Mouse (Mus musculus): ENCODE measurements around the gene Mta3. TPM values are rescaled to one million over a fixed set of nuclear protein-coding genes. Genes with fewer than 3 reads are reported as not detected.

Gene Mta3
- polyA plus RNA-seq, 1 experiment: 162 TPM

DNA sequence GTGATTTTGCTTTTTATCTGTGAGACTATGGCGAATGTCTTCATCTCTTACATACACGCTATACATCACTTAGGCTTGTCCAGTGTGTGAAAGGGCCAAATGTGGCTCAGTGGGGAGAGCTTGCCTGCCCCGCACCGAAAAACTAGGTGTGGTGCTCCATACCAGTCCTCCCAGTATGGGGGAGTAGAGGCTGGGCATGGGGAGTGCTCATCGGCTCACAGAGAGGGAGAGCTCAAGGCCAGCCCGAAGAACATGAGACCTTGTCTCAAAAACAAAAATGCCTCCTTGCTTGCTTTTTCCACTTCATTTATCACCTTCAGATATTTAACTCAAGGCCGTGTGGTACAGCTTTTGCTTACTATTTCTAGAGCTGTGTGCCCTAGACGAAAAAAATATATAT is 4.7 kb downstream of the Mta3 start:
- no peak overlapping the region for H3K27ac ChIP-seq (ENCODE audit: insufficient read depth, low read length)
- H3K9ac ChIP-seq (ENCODE audit: low read depth, poor library complexity, severe bottlenecking): no peak overlapping the region
- peaks cover 7% of the 10 kb centered on the region for H3K36me3 ChIP-seq (ENCODE audit: control insufficient read depth, insufficient read depth, low read length, poor library complexity, severe bottlenecking)
- peaks cover 2% of the 10 kb centered on the region for H3K4me1 ChIP-seq (ENCODE audit: control insufficient read depth, insufficient read depth, low read length)
- TF ChIP-seq POLR2A (IDR thresholded peaks at IDR 0.05; ENCODE audit: insufficient read depth, low read length) (no peak), EP300 (IDR thresholded peaks at IDR 0.05; ENCODE audit: insufficient read depth, low read depth, low read length) (no peak), CTCF (IDR thresholded peaks at IDR 0.05; ENCODE audit: low read depth, low read length) (no peak)
- no peaks in the 10 kb centered on the region for H3K9me3 ChIP-seq (replicated peaks; ENCODE audit: control insufficient read depth, insufficient read depth, low read length, poor library complexity, severe bottlenecking)
- H3K27me3 ChIP-seq (ENCODE audit: control insufficient read depth, insufficient read depth, low read length, poor library complexity, severe bottlenecking): no peaks in the 10 kb centered on the region
- no peak overlapping the region for H3K4me3 ChIP-seq (ENCODE audit: low read depth, low read length)

DNA sequence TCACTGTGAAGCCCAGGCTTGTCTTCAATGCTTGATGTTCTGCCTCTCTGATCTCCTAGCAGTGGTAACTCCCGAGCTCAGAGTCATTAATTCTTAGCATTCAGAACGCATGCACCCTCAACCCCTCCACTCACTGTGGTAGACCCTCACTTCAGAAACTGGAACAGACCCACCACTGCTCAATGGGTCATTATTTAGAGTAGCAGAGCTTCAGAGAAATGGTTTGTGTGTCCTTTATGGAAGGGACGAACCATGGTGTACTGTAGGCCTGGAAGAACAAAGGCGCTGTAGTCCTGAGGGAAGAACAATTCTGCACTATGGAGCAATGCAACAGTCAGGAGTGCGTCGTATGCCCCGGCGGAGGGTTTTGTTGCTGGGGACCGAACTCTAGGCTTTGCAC is 6.4 kb downstream of the Mta3 start:
- Histone ChIP-seq H3K27ac (ENCODE audit: insufficient read depth, low read length) (no peak overlapping the region), H3K4me1 (ENCODE audit: control insufficient read depth, insufficient read depth, low read length) (peaks cover 2% of the 10 kb centered on the region), H3K36me3 (ENCODE audit: control insufficient read depth, insufficient read depth, low read length, poor library complexity, severe bottlenecking) (peaks cover 7% of the 10 kb centered on the region), H3K4me3 (ENCODE audit: low read depth, low read length) (no peak overlapping the region), H3K9me3 (replicated peaks; ENCODE audit: control insufficient read depth, insufficient read depth, low read length, poor library complexity, severe bottlenecking) (no peaks in the 10 kb centered on the region), H3K9ac (ENCODE audit: low read depth, poor library complexity, severe bottlenecking) (no peak overlapping the region), H3K27me3 (ENCODE audit: control insufficient read depth, insufficient read depth, low read length, poor library complexity, severe bottlenecking) (no peaks in the 10 kb centered on the region)
- no peak for TF ChIP-seq EP300 (IDR thresholded peaks at IDR 0.05; ENCODE audit: insufficient read depth, low read depth, low read length)
- no peak for TF ChIP-seq CTCF (IDR thresholded peaks at IDR 0.05; ENCODE audit: low read depth, low read length)
- TF ChIP-seq POLR2A (IDR thresholded peaks at IDR 0.05; ENCODE audit: insufficient read depth, low read length): no peak

- TF ChIP-seq POLR2A (IDR thresholded peaks at IDR 0.05; ENCODE audit: insufficient read depth, low read length) (no peak), CTCF (IDR thresholded peaks at IDR 0.05; ENCODE audit: low read depth, low read length) (no peak), EP300 (IDR thresholded peaks at IDR 0.05; ENCODE audit: insufficient read depth, low read depth, low read length) (no peak)
- Histone ChIP-seq H3K27me3 (ENCODE audit: control insufficient read depth, insufficient read depth, low read length, poor library complexity, severe bottlenecking) (no peaks in the 10 kb centered on the region), H3K9me3 (replicated peaks; ENCODE audit: control insufficient read depth, insufficient read depth, low read length, poor library complexity, severe bottlenecking) (no peaks in the 10 kb centered on the region), H3K4me3 (ENCODE audit: low read depth, low read length) (no peak overlapping the region), H3K27ac (ENCODE audit: insufficient read depth, low read length) (no peak overlapping the region), H3K9ac (ENCODE audit: low read depth, poor library complexity, severe bottlenecking) (no peak overlapping the region), H3K4me1 (ENCODE audit: control insufficient read depth, insufficient read depth, low read length) (peaks cover 2% of the 10 kb centered on the region), H3K36me3 (ENCODE audit: control insufficient read depth, insufficient read depth, low read length, poor library complexity, severe bottlenecking) (peaks cover 4% of the 10 kb centered on the region)
Measured at GRCm38 (mm10) chr17:83720449-83720848, 14.5 kb downstream of the Mta3 start.

DNA sequence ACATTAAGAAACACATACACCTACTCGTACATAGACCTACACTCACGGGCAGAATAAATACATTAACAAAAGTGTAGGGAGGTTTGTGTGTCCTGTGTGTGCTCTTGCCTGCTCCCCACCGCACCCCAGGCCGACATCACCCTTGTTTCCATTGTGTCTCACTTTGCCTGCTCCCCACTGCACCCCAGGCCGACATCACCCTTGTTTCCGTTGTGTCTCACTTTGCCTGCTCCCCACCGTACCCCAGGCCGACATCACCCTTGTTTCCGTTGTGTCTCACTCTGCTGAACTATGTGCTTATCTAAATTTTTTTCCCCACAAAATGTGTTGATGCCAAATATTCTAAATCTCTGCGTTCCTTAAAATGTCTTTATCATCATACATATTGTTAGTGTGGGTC is 15.2 kb downstream of the Mta3 start:
- peaks cover 4% of the 10 kb centered on the region for H3K36me3 ChIP-seq (ENCODE audit: control insufficient read depth, insufficient read depth, low read length, poor library complexity, severe bottlenecking)
- no peak for TF ChIP-seq EP300 (IDR thresholded peaks at IDR 0.05; ENCODE audit: insufficient read depth, low read depth, low read length)
- no peak for TF ChIP-seq POLR2A (IDR thresholded peaks at IDR 0.05; ENCODE audit: insufficient read depth, low read length)
- no peak for TF ChIP-seq CTCF (IDR thresholded peaks at IDR 0.05; ENCODE audit: low read depth, low read length)
- peaks cover 2% of the 10 kb centered on the region for H3K4me1 ChIP-seq (ENCODE audit: control insufficient read depth, insufficient read depth, low read length)
- H3K27ac ChIP-seq (ENCODE audit: insufficient read depth, low read length): no peak overlapping the region
- no peak overlapping the region for H3K4me3 ChIP-seq (ENCODE audit: low read depth, low read length)
- H3K27me3 ChIP-seq (ENCODE audit: control insufficient read depth, insufficient read depth, low read length, poor library complexity, severe bottlenecking): no peaks in the 10 kb centered on the region
- no peaks in the 10 kb centered on the region for H3K9me3 ChIP-seq (replicated peaks; ENCODE audit: control insufficient read depth, insufficient read depth, low read length, poor library complexity, severe bottlenecking)
- no peak overlapping the region for H3K9ac ChIP-seq (ENCODE audit: low read depth, poor library complexity, severe bottlenecking)

- TF ChIP-seq EP300 (IDR thresholded peaks at IDR 0.05; ENCODE audit: insufficient read depth, low read depth, low read length) (peak; percentile 78), POLR2A (IDR thresholded peaks at IDR 0.05; ENCODE audit: insufficient read depth, low read length) (no peak)
- Histone ChIP-seq H3K9ac (ENCODE audit: low read depth, poor library complexity, severe bottlenecking) (no peak overlapping the region), H3K27ac (ENCODE audit: insufficient read depth, low read length) (no peak overlapping the region)
Measured at GRCm38 (mm10) chr17:83723064-83723463, 17.1 kb downstream of the Mta3 start.

GRCm38 (mm10) chr17:83726496-83726895 is 20.5 kb downstream of the Mta3 start:
- Histone ChIP-seq H3K4me1 (ENCODE audit: control insufficient read depth, insufficient read depth, low read length) (peaks cover 3% of the 10 kb centered on the region), H3K27ac (ENCODE audit: insufficient read depth, low read length) (no peak overlapping the region), H3K36me3 (ENCODE audit: control insufficient read depth, insufficient read depth, low read length, poor library complexity, severe bottlenecking) (no peaks in the 10 kb centered on the region), H3K27me3 (ENCODE audit: control insufficient read depth, insufficient read depth, low read length, poor library complexity, severe bottlenecking) (no peaks in the 10 kb centered on the region), H3K4me3 (ENCODE audit: low read depth, low read length) (no peak overlapping the region), H3K9me3 (replicated peaks; ENCODE audit: control insufficient read depth, insufficient read depth, low read length, poor library complexity, severe bottlenecking) (no peaks in the 10 kb centered on the region), H3K9ac (ENCODE audit: low read depth, poor library complexity, severe bottlenecking) (no peak overlapping the region)
- TF ChIP-seq CTCF (IDR thresholded peaks at IDR 0.05; ENCODE audit: low read depth, low read length) (no peak), EP300 (IDR thresholded peaks at IDR 0.05; ENCODE audit: insufficient read depth, low read depth, low read length) (no peak), POLR2A (IDR thresholded peaks at IDR 0.05; ENCODE audit: insufficient read depth, low read length) (no peak)

More at GRCm38 (mm10) chr17:83723064-83723463, 17.1 kb downstream of the Mta3 start:
- Histone ChIP-seq H3K27me3 (ENCODE audit: control insufficient read depth, insufficient read depth, low read length, poor library complexity, severe bottlenecking) (no peaks in the 10 kb centered on the region), H3K4me3 (ENCODE audit: low read depth, low read length) (no peak overlapping the region), H3K4me1 (ENCODE audit: control insufficient read depth, insufficient read depth, low read length) (peaks cover 2% of the 10 kb centered on the region), H3K9me3 (replicated peaks; ENCODE audit: control insufficient read depth, insufficient read depth, low read length, poor library complexity, severe bottlenecking) (no peaks in the 10 kb centered on the region), H3K36me3 (ENCODE audit: control insufficient read depth, insufficient read depth, low read length, poor library complexity, severe bottlenecking) (no peaks in the 10 kb centered on the region)

Measured in ES-Bruce4 (cell line).